In genomic region chr2:65220563-65220962, GRCm38 (mm10) we compare ENCODE assay signal across 12 mouse cellular contexts. TPM values are rescaled to one million over a fixed set of nuclear protein-coding genes. Genes with fewer than 3 reads are reported as not detected.
A peak's percentile ranks its signal among the peaks of the same experiment; 100 is the strongest.
DNase-seq lines count a peak whose midpoint lies in the region.
"Had no signal": no experiment of that assay in that cellular context is flagged by ENCODE, and none has a peak within 500 bp of the region (broad histone marks: within the 10 kb centered on the region; RNA-seq: fewer than 3 reads in every experiment).

No protein-coding gene starts in this region.

- no peaks in the 10 kb centered on the region for H3K9me3 ChIP-seq in midbrain, embryonic 10.5 days (replicated peaks)
- H3K9me3 ChIP-seq: heart, embryonic 13.5 days had no signal

- DNase-seq in kidney, adult 9 months, result peak; percentile 56
- no peak for DNase-seq in kidney, postnatal 10 days
- peak; percentile 25 to 60 for DNase-seq in gastrocnemius, adult 8-10 months (ENCODE audit: low spot score in 2 of 2)
- DNase-seq in heart, adult 18-20 months, result peak; percentile 79 to 87
- peak; percentile 64 for DNase-seq in heart, postnatal 4 days
- no peak for DNase-seq in Muller cell, postnatal 12 days (ENCODE audit: inconsistent ontology term)
- DNase-seq in natural killer cell, adult 2 months (ENCODE audit: low spot score in 2 of 2), result no peak
- DNase-seq in midbrain, embryonic 10.5 days (ENCODE audit: low spot score), result no peak
- DNase-seq: lung, adult 2 months; midbrain, embryonic 14.5 days; right cerebral cortex, postnatal 25 days had no signal

- H3K36me3 ChIP-seq in midbrain, embryonic 10.5 days, result no peaks in the 10 kb centered on the region
- H3K36me3 ChIP-seq: heart, embryonic 13.5 days had no signal

- H3K4me1 ChIP-seq in midbrain, embryonic 10.5 days, result no peaks in the 10 kb centered on the region

- H3K4me3 ChIP-seq in midbrain, embryonic 10.5 days, result no peak overlapping the region
- H3K4me3 ChIP-seq: heart, embryonic 13.5 days had no signal

- WGBS in midbrain, embryonic 10.5 days, result 89% methylated on average over 1 of the region's 1 CpGs

- H3K27ac ChIP-seq in midbrain, embryonic 10.5 days (replicated peaks), result no peak overlapping the region
- H3K27ac ChIP-seq: heart, embryonic 13.5 days had no signal

- H3K27me3 ChIP-seq in midbrain, embryonic 10.5 days (ENCODE audit: low read depth, poor library complexity, severe bottlenecking), result no peaks in the 10 kb centered on the region
- H3K27me3 ChIP-seq: heart, embryonic 13.5 days had no signal

RNA-seq across cellular contexts. Expression of gene Cobll1, which starts 18.6 kb away (rescaled TPM):
- 1 to 10 TPM; 4.0 to 5.1 (median 4.4) TPM for total RNA-seq in gastrocnemius, adult 8-10 months (2022)
- 10 to 100 TPM; 53.6 to 62.6 TPM for total RNA-seq in heart, adult 18-20 months (2021)
- 10 to 100 TPM; 34.5 to 34.7 TPM for total RNA-seq in heart, postnatal 4 days (2021)
- 1.7 and 1.8 TPM in 2 replicates for polyA plus RNA-seq in midbrain, embryonic 10.5 days (2016; fragmentation: Nextera tagmentation; extraction: Ambion mirVana)

Comparison
In these comparisons a context has a peak if more than half of its experiments do, and no peak if none do; other contexts are left out.
1. DNase-seq: peak in kidney, adult 9 months (single experiment), gastrocnemius, adult 8-10 months (2 of 2), heart, adult 18-20 months (2 of 2) and heart, postnatal 4 days (single experiment); none in kidney, postnatal 10 days (single experiment), Muller cell, postnatal 12 days (single experiment), natural killer cell, adult 2 months (0 of 2) and midbrain, embryonic 10.5 days (single experiment).
2. RNA of gene Cobll1, which starts 18.6 kb away (total RNA-seq): 53.6 to 62.6 TPM in heart, adult 18-20 months and 34.5 to 34.7 TPM in heart, postnatal 4 days; 4.0 to 5.1 TPM in gastrocnemius, adult 8-10 months; every median in the first group is over 4 times any median in the second.